Mouse (Mus musculus): ENCODE data around the gene Utp11.

Utp11 gene

DNA sequence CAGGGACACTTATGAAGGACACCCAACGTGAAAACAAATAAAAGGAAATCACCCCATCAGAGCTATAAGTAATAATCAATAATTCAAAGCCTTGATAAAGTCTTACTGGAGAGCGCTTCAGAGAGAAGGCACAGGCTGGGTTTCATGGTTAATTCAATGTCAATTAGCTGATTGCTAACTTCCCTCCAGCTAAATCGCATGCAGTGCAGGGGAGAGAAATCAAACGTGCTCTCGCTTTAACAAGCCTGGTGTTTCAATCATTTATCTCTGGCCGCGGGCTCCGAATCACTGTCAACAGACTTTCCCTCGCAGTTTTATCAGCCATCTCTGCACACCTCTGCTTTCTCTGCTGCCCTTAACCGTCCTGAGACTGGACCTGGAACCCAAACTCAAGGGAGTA lies 60.5 kb downstream of the Utp11 start:
- no peak for DNase-seq (ENCODE audit: low spot score in 2 of 2)

- DNase-seq (ENCODE audit: low spot score in 2 of 2) = no peak
Observed at GRCm38 (mm10) chr4:124631456-124631855, 61.9 kb downstream of the Utp11 start.

All from thymus, postnatal 10 days (tissue).